8 mouse cellular contexts compared by ENCODE assay signal in genomic region chrX:20060769-20061315, GRCm38 (mm10). TPM values are rescaled to one million over a fixed set of nuclear protein-coding genes. Genes with fewer than 3 reads are reported as not detected.
DNase-seq lines count a peak whose midpoint lies in the region; ATAC-seq and TF ChIP-seq lines count a peak whose summit lies in the region.

No protein-coding gene starts in this region.

- peak overlapping the region; percentile 56 for H3K4me3 ChIP-seq in embryonic fibroblast, embryonic 13.5 days (ENCODE audit: insufficient read depth, low read length)
- peak overlapping the region; percentile 44 for H3K4me3 ChIP-seq in intestine, embryonic 15.5 days (replicated peaks)
- peak overlapping the region; percentile 32 for H3K4me3 ChIP-seq in midbrain, embryonic 11.5 days (ENCODE audit: low read depth, low read length)

- intact Hi-C loops in left cerebral cortex, postnatal 36 days (cut with DNase I): no loop called here

- no peak for TF ChIP-seq POLR2A in embryonic fibroblast, embryonic 13.5 days (IDR thresholded peaks at IDR 0.05; ENCODE audit: low read depth, low read length)

- H3K36me3 ChIP-seq in intestine, embryonic 15.5 days: no peaks in the 10 kb centered on the region
- no peaks in the 10 kb centered on the region for H3K36me3 ChIP-seq in midbrain, embryonic 11.5 days (ENCODE audit: control insufficient read depth, insufficient read depth, low read length)

- H3K9me3 ChIP-seq in intestine, embryonic 15.5 days: no peaks in the 10 kb centered on the region
- H3K9me3 ChIP-seq in midbrain, embryonic 11.5 days (ENCODE audit: control insufficient read depth, low read length): no peaks in the 10 kb centered on the region

- no peaks in the 10 kb centered on the region for H3K4me1 ChIP-seq in embryonic fibroblast, embryonic 13.5 days (ENCODE audit: control insufficient read depth, insufficient read depth, low read length)
- H3K4me1 ChIP-seq in intestine, embryonic 15.5 days (replicated peaks): no peaks in the 10 kb centered on the region
- H3K4me1 ChIP-seq in midbrain, embryonic 11.5 days (ENCODE audit: control insufficient read depth, insufficient read depth, low read length): no peaks in the 10 kb centered on the region

- peak; percentile 30 for DNase-seq in kidney, adult 18-20 months
- DNase-seq in kidney, adult 11 months: no peak
- peak; percentile 8 for DNase-seq in Muller cell, postnatal 12 days (ENCODE audit: inconsistent ontology term)
- DNase-seq in midbrain, embryonic 11.5 days (ENCODE audit: low spot score, missing footprints): peak; percentile 86
- DNase-seq in right cerebral cortex, postnatal 14 days: no peak
- no peak for DNase-seq in left cerebral cortex, postnatal 36 days (ENCODE audit: low spot score in 2 of 2)

- H3K4me2 ChIP-seq in intestine, embryonic 15.5 days (replicated peaks): peak overlapping the region; percentile 83
- peak overlapping the region; percentile 57 for H3K4me2 ChIP-seq in midbrain, embryonic 11.5 days

- no peak overlapping the region for H3K9ac ChIP-seq in intestine, embryonic 15.5 days
- no peak overlapping the region; the same call in 1 of the 2 replicates for H3K9ac ChIP-seq in midbrain, embryonic 11.5 days (ENCODE audit: low read length)

- 0 out of 2 replicates have a peak, but pooled peaks cover 6% of the 10 kb centered on the region for H3K27me3 ChIP-seq in intestine, embryonic 15.5 days (replicated peaks)
- H3K27me3 ChIP-seq in midbrain, embryonic 11.5 days (ENCODE audit: control insufficient read depth, insufficient read depth, low read length): peaks cover 9% of the 10 kb centered on the region

- no peak overlapping the region for H3K27ac ChIP-seq in embryonic fibroblast, embryonic 13.5 days (ENCODE audit: insufficient read depth, low read length)
- H3K27ac ChIP-seq in intestine, embryonic 15.5 days: no peak overlapping the region
- H3K27ac ChIP-seq in midbrain, embryonic 11.5 days (ENCODE audit: low read depth, low read length): no peak overlapping the region

- ATAC-seq in intestine, embryonic 15.5 days: peak; percentile 22; the same call in 1 of the 2 replicates
- peak; percentile 36; the same call in 1 of the 2 replicates for ATAC-seq in midbrain, embryonic 11.5 days (ENCODE audit: low FRiP score)

- no peak for TF ChIP-seq CTCF in embryonic fibroblast, embryonic 13.5 days (IDR thresholded peaks at IDR 0.05; ENCODE audit: borderline replicate concordance, insufficient read depth, low read length)

- WGBS in intestine, embryonic 15.5 days: 26% methylated on average over 47 of the region's 47 CpGs
- 23% methylated on average over 47 of the region's 47 CpGs for whole genome bisulfite sequencing in midbrain, embryonic 11.5 days

RNA-seq across cellular contexts. Expression of gene Chst7, which starts 1.5 kb away (rescaled TPM):
- polyA plus RNA-seq in embryonic fibroblast, embryonic 13.5 days (2011; ENCODE audit: insufficient read length, low read depth, missing spikeins): 3.0 and 5.8 TPM in 2 replicates
- 3.7 TPM in 2 replicates for polyA plus RNA-seq in intestine, embryonic 15.5 days (2015; fragmentation: Nextera tagmentation; extraction: Ambion mirVana)
- polyA plus RNA-seq in midbrain, embryonic 11.5 days (2014; fragmentation: Nextera tagmentation; extraction: Ambion mirVana): 2.3 and 2.8 TPM in 2 replicates
- 1 to 10 TPM; 2.0 to 3.8 TPM for total RNA-seq in left cerebral cortex, postnatal 36 days (2021)

Comparison
In these comparisons a context has a peak if more than half of its experiments do, and no peak if none do; other contexts are left out.
1. DNase-seq: peak in kidney, adult 18-20 months (single experiment), Muller cell, postnatal 12 days (single experiment) and midbrain, embryonic 11.5 days (single experiment); none in kidney, adult 11 months (single experiment), right cerebral cortex, postnatal 14 days (single experiment) and left cerebral cortex, postnatal 36 days (0 of 2).
2. Peak in every context shown above with its lines, with median percentiles within 50 percentile points of each other: H3K4me3 ChIP-seq.